Mouse (Mus musculus): Measurements from ENCODE around the gene Cd46. TPM values are rescaled to one million over a fixed set of nuclear protein-coding genes. Genes with fewer than 3 reads are reported as not detected.
A peak's percentile ranks its signal among the peaks of the same experiment; 100 is the strongest.

Gene Cd46
- 1.0 and 1.1 TPM in 2 replicates for polyA plus RNA-seq (2012; rRNA removed)

GRCm38 (mm10) chr1:195092220-195092720 lies at the start of gene Cd46:
TSS of gene Cd46 (minus strand) at chr1:195092249.
- DNase-seq (ENCODE audit: low read depth): peak; percentile 33

GRCm38 (mm10) chr1:195132070-195132469 lies 40.0 kb upstream of the Cd46 start:
- DNase-seq (ENCODE audit: low read depth): no peak

- DNase-seq (ENCODE audit: low read depth): no peak
These were observed 39.6 kb upstream of the Cd46 start for GRCm38 (mm10) chr1:195131675-195132015.

GRCm38 (mm10) chr1:195130953-195131674 lies 39.1 kb upstream of the Cd46 start, which contains the start of gene Cr1l:
TSS of gene Cr1l (minus strand) at chr1:195131586.
- DNase-seq (ENCODE audit: low read depth): peak; percentile 72

GRCm38 (mm10) chr1:195130479-195130878 lies 38.4 kb upstream of the Cd46 start:
- DNase-seq (ENCODE audit: low read depth): no peak

- DNase-seq (ENCODE audit: low read depth): no peak
These were observed 37.8 kb upstream of the Cd46 start for GRCm38 (mm10) chr1:195129867-195130266.

GRCm38 (mm10) chr1:195114414-195114813 lies 22.4 kb upstream of the Cd46 start:
- DNase-seq (ENCODE audit: low read depth): no peak

GRCm38 (mm10) chr1:195113621-195114020 lies 21.6 kb upstream of the Cd46 start:
- no peak for DNase-seq (ENCODE audit: low read depth)

GRCm38 (mm10) chr1:195100693-195101092 lies 8.6 kb upstream of the Cd46 start:
- DNase-seq (ENCODE audit: low read depth): no peak

- DNase-seq (ENCODE audit: low read depth): no peak
These were observed 6.0 kb upstream of the Cd46 start for GRCm38 (mm10) chr1:195098004-195098403.

- peak; percentile 42 for DNase-seq (ENCODE audit: low read depth)
These were observed 290 bp downstream of the Cd46 start for GRCm38 (mm10) chr1:195091699-195092219.

- DNase-seq (ENCODE audit: low read depth): no peak
These were observed 9.9 kb downstream of the Cd46 start for GRCm38 (mm10) chr1:195082142-195082541.

GRCm38 (mm10) chr1:195040437-195040836 lies 51.6 kb downstream of the Cd46 start:
- DNase-seq (ENCODE audit: low read depth): no peak

GRCm38 (mm10) chr1:195038386-195038785 lies 53.7 kb downstream of the Cd46 start:
- no peak for DNase-seq (ENCODE audit: low read depth)

GRCm38 (mm10) chr1:195037985-195038384 lies 54.1 kb downstream of the Cd46 start:
- no peak for DNase-seq (ENCODE audit: low read depth)

GRCm38 (mm10) chr1:195037483-195037882 lies 54.6 kb downstream of the Cd46 start:
- DNase-seq (ENCODE audit: low read depth): no peak

- no peak for DNase-seq (ENCODE audit: low read depth)
These were observed 58.1 kb downstream of the Cd46 start for GRCm38 (mm10) chr1:195033941-195034340.

GRCm38 (mm10) chr1:195032738-195033137 lies 59.3 kb downstream of the Cd46 start:
- DNase-seq (ENCODE audit: low read depth): no peak

GRCm38 (mm10) chr1:195031786-195032185 lies 60.3 kb downstream of the Cd46 start:
- no peak for DNase-seq (ENCODE audit: low read depth)

GRCm38 (mm10) chr1:195027507-195027906 lies 64.5 kb downstream of the Cd46 start:
- no peak for DNase-seq (ENCODE audit: low read depth)

- no peak for DNase-seq (ENCODE audit: low read depth)
These were observed 68.2 kb downstream of the Cd46 start for GRCm38 (mm10) chr1:195023848-195024247.

- no peak for DNase-seq (ENCODE audit: low read depth)
These were observed 70.2 kb downstream of the Cd46 start for GRCm38 (mm10) chr1:195021831-195022230.

- DNase-seq (ENCODE audit: low read depth): no peak
These were observed 72.9 kb downstream of the Cd46 start for GRCm38 (mm10) chr1:195019062-195019600.

All from gonadal fat pad, adult 2 months (tissue).